Mouse (Mus musculus): ENCODE results near the gene Tmsb15b1. TPM values are rescaled to one million over a fixed set of nuclear protein-coding genes. Genes with fewer than 3 reads are reported as not detected.
"Not testable (repeated sequence)": the region's sequence is repeated elsewhere in the genome, so short reads cannot be mapped to it uniquely, and the experiment has no call there.

The Tmsb15b1 gene
- polyA plus RNA-seq, 1 experiment = not detected

DNA sequence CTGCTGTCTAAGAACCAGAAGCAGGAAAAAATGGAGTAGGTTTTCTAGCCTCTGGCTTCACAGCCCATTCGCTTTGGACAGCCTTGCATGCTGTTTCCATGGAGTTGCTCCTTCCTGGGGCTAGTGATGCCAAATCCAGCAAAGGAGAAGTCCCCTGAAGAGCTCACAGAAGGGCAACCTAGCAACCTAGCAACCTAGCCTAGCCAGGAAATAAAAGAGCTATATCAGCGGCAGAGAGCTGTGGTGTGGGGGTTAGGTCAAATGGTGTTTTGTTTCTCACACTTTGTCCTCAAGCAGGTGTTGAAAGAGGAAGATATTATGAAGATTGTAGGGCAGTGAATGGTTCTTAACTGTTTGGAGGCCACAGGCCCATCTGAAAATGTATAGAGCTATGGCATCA is 14.6 kb upstream of the Tmsb15b1 start:
- Histone ChIP-seq H3K27ac (ENCODE audit: insufficient read depth, low read depth, low read length) (no peak overlapping the region), H3K4me3 (ENCODE audit: insufficient read depth, low read depth, low read length) (no peak overlapping the region), H3K4me1 (ENCODE audit: control insufficient read depth, insufficient read depth, low read length) (peaks cover 11% of the 10 kb centered on the region)
- WGBS = 56% methylated on average over 2 of the region's 2 CpGs
- TF ChIP-seq POLR2A (IDR thresholded peaks at IDR 0.05; ENCODE audit: insufficient read depth, low read depth, low read length) (no peak), CTCF (IDR thresholded peaks at IDR 0.05; ENCODE audit: insufficient read depth, low read depth, low read length) (no peak)

DNA sequence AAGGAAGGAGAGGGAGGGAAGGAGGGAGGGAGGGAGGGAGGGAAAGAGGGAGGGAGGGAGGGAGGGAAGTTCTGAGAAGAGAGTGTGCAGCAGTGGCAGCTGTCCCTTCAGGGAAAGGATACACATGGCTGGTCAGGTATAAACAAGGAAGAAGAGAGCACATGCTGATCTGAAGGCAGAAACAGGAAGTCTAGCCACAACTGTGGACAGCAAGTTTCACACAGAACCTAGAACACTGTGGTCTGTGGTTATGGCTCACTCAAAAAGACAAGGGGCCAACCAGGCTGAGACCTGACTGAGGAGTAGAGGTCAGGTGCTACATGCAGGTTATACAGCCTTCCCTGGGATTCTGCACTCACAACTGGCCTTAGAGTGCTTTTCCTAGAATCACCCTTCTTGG is 9.4 kb upstream of the Tmsb15b1 start:
- no peak overlapping the region for H3K4me3 ChIP-seq (ENCODE audit: insufficient read depth, low read depth, low read length)
- TF ChIP-seq POLR2A (IDR thresholded peaks at IDR 0.05; ENCODE audit: insufficient read depth, low read depth, low read length) = no peak
- no peak for TF ChIP-seq CTCF (IDR thresholded peaks at IDR 0.05; ENCODE audit: insufficient read depth, low read depth, low read length)
- H3K4me1 ChIP-seq (ENCODE audit: control insufficient read depth, insufficient read depth, low read length) = no peaks in the 10 kb centered on the region
- no peak overlapping the region for H3K27ac ChIP-seq (ENCODE audit: insufficient read depth, low read depth, low read length)

DNA sequence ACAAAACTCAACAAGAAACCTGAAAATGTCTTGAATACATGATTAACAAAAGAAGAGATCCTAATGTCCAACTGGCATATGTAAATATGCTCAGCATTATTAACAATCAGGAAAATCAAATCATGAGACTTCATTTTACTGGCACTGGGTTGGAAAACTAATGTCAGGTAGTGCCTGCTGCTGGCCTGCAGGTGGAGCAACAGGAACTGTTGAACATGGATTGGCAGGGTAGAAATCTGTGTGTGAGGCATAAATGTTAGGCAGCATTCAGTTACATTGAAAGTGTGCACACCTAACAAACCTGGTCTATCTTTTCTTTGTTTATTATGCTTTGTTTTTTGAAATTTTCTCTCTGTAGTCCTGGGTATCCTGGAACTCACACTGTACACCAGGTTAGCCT is 1.9 kb upstream of the Tmsb15b1 start:
- TF ChIP-seq POLR2A (IDR thresholded peaks at IDR 0.05; ENCODE audit: insufficient read depth, low read depth, low read length) (no peak), CTCF (IDR thresholded peaks at IDR 0.05; ENCODE audit: insufficient read depth, low read depth, low read length) (no peak)
- no peak overlapping the region for H3K4me3 ChIP-seq (ENCODE audit: insufficient read depth, low read depth, low read length)
- H3K4me1 ChIP-seq (ENCODE audit: control insufficient read depth, insufficient read depth, low read length) = no peaks in the 10 kb centered on the region
- H3K27ac ChIP-seq (ENCODE audit: insufficient read depth, low read depth, low read length) = no peak overlapping the region

DNA sequence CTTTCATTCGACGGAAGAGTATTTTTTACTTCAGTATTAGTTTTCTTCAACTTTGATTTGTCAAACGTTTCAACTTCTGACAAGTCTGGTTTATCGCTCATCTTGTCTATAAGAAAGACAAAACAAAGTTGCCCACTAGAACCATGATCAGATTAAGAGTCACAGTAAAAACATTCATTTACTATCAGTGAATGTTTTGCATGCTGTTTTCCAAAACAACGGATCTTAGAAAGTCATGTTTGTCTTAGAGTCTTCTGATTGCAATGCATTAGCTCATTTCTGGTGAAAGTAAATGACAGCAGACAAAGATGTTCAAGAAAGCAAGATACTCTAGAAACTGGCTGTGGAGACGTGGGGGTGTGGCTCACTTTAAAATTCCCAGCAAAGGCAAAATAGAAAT is 1.3 kb downstream of the Tmsb15b1 start, which contains the start of gene Tmsb15b2:
Gene Tmsb15b2, minus strand, starts transcription at position 101 of the 400 bp plus-strand sequence.
- H3K4me1 ChIP-seq (ENCODE audit: control insufficient read depth, insufficient read depth, low read length); H3K27ac ChIP-seq (ENCODE audit: insufficient read depth, low read depth, low read length): not testable (repeated sequence)
- peak within 1 kb of the TSS; percentile 56 for H3K4me3 ChIP-seq (ENCODE audit: insufficient read depth, low read depth, low read length)
- WGBS = 86% methylated on average over 6 of the region's 6 CpGs

DNA sequence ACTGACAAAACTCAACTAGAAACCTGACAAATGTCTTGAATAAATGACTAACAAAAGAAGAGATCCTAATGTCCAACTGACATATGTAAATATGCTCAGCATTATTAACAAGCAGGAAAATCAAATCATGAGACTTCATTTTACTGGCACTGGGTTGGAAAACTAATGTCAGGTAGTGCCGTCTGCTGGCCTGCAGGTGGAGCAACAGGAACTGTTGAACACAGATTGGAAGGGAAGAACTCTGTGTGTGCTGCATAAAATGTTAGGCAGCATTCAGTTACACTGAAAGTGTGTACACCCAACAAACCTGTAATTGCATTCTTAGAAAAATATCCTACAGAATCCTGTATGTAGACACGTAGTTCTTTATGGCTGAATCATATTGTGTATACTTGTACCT is 17.0 kb downstream of the Tmsb15b1 start:
- no peak overlapping the region for H3K4me3 ChIP-seq (ENCODE audit: insufficient read depth, low read depth, low read length)
- no peak overlapping the region for H3K27ac ChIP-seq (ENCODE audit: insufficient read depth, low read depth, low read length)
- 22% methylated on average over 2 of the region's 2 CpGs for WGBS
- TF ChIP-seq POLR2A (IDR thresholded peaks at IDR 0.05; ENCODE audit: insufficient read depth, low read depth, low read length) = no peak
- TF ChIP-seq CTCF (IDR thresholded peaks at IDR 0.05; ENCODE audit: insufficient read depth, low read depth, low read length) = no peak
- no peaks in the 10 kb centered on the region for H3K4me1 ChIP-seq (ENCODE audit: control insufficient read depth, insufficient read depth, low read length)

DNA sequence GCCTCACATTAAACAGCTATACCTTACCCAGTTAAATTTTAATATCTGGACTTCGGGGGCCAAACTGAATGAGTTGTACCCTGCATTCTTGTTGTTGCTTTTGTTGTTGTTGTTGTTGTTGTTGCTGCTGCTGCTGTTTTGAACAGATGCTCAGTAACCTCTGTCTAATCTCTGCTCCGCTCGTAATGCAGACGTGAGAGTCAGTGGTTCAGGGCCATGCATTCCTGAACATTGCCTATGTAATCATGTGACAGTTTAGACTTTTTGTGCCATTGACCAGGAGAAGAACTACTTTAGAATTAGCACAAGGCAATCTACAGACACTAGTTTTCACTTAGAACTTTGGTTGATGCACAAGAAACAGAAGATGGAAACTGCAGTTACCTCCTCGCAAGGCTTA is 18.4 kb downstream of the Tmsb15b1 start:
- 44% methylated on average over 5 of the region's 5 CpGs for WGBS
- not testable (repeated sequence) for H3K27ac ChIP-seq (ENCODE audit: insufficient read depth, low read depth, low read length); H3K4me1 ChIP-seq (ENCODE audit: control insufficient read depth, insufficient read depth, low read length); H3K4me3 ChIP-seq (ENCODE audit: insufficient read depth, low read depth, low read length)

DNA sequence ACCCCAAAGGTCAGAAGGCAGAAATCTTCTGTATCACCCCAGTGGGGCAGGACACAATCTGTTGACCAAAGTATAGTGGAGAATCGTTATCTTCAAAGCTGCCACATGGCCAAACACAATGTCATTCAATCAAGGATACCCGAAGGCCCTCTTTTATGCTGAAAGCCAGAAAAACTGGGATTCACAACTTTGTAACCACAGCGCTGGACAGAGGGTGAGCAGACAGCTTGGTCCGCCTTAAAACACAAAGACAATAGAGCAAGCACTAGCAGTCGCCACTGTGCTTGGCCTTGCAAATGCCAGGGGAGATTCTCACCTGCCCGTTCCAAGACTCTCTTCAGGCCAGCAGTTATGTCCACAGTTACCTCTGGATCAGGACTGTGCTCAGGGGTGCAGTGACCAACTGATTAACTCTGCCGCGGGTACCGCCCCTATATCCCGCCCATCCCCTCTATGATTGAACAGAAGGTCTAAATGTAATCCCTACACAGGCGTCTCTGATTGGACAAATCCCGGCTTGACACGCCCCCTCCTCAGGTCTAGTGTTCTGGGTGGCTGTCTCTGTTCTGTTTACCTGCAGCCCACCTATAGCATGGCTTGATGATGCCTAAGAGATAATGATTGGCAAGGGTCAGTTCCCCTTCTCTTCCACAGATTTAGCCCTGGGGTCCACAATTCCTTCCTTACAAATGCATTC is 18.9 kb downstream of the Tmsb15b1 start:
- 29% methylated on average over 13 of the region's 13 CpGs for WGBS
- peak overlapping the region; percentile 50 for H3K4me3 ChIP-seq (ENCODE audit: insufficient read depth, low read depth, low read length)
- H3K4me1 ChIP-seq (ENCODE audit: control insufficient read depth, insufficient read depth, low read length); H3K27ac ChIP-seq (ENCODE audit: insufficient read depth, low read depth, low read length): not testable (repeated sequence)

DNA sequence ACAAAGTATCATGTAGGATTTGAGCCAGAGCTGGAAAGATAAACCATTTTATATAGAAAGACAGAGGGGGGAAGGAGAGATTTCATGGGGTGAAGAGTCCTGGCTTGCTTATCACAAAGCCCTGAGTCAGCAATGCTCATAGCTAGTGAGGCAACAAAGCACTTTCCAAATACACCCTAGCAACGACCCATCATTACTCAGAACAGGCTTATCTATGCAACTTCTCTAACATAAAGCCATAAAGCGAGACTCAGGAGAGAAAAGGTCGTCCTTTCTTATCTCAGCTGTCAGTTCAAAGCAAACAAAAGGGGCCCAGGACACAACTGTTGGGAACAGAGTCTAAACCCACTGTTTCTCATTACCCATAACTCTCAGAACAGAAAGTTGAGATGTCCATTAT is 38.7 kb downstream of the Tmsb15b1 start:
- H3K4me3 ChIP-seq (ENCODE audit: insufficient read depth, low read depth, low read length) = no peak overlapping the region
- WGBS = 67% methylated on average over 3 of the region's 3 CpGs
- no peak for TF ChIP-seq CTCF (IDR thresholded peaks at IDR 0.05; ENCODE audit: insufficient read depth, low read depth, low read length)
- no peak for TF ChIP-seq POLR2A (IDR thresholded peaks at IDR 0.05; ENCODE audit: insufficient read depth, low read depth, low read length)
- no peaks in the 10 kb centered on the region for H3K4me1 ChIP-seq (ENCODE audit: control insufficient read depth, insufficient read depth, low read length)
- no peak overlapping the region for H3K27ac ChIP-seq (ENCODE audit: insufficient read depth, low read depth, low read length)

DNA sequence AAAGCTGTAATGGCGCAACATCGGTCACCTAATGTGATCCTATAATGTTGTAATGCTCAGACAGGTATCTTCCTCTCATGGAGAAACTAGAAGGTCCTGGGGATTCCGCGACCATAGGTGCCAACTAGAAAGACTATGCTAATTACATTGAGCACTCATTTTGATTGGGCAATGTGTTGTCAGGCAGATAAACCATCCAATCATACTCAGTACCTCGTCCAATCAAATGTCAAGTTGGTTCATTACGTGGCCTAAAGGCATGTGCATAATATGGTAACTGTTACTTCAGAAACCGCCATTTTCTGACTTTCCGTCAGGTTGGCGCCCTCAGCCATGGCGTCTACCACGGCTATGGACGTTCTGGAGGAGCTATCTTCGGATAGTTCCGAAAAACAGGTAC is 49.6 kb downstream of the Tmsb15b1 start, which contains the start of gene H2bfm:
Gene H2bfm, plus strand, starts transcription at position 295 of the 400 bp plus-strand sequence.
- Histone ChIP-seq H3K27ac (ENCODE audit: insufficient read depth, low read depth, low read length) (no peak within 1 kb of the TSS), H3K4me1 (ENCODE audit: control insufficient read depth, insufficient read depth, low read length) (no peaks in the 10 kb centered on the region), H3K4me3 (ENCODE audit: insufficient read depth, low read depth, low read length) (no peak within 1 kb of the TSS)
- TF ChIP-seq CTCF (IDR thresholded peaks at IDR 0.05; ENCODE audit: insufficient read depth, low read depth, low read length) (no peak), POLR2A (IDR thresholded peaks at IDR 0.05; ENCODE audit: insufficient read depth, low read depth, low read length) (no peak)
- WGBS = 93% methylated on average over 14 of the region's 14 CpGs

DNA sequence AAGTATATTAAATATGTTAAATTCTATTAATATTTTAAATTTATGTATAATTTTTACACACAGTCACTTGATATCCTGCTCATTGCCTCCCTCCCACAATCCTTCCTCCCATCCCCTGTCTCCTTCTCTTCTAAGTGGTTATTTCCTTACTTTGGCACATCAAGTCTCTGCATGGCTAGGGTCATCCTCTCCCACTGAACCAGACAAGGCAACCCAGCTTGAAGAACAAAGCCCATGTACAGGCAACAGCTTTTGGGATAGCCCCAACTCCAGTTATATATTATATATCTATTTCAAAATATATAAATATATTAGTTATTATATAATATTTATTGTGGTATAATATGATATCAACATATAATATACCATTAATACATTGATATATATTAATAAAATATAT is 50.8 kb downstream of the Tmsb15b1 start:
- H3K4me3 ChIP-seq (ENCODE audit: insufficient read depth, low read depth, low read length) = no peak overlapping the region
- H3K27ac ChIP-seq (ENCODE audit: insufficient read depth, low read depth, low read length) = no peak overlapping the region
- TF ChIP-seq CTCF (IDR thresholded peaks at IDR 0.05; ENCODE audit: insufficient read depth, low read depth, low read length) (no peak), POLR2A (IDR thresholded peaks at IDR 0.05; ENCODE audit: insufficient read depth, low read depth, low read length) (no peak)
- H3K4me1 ChIP-seq (ENCODE audit: control insufficient read depth, insufficient read depth, low read length) = no peaks in the 10 kb centered on the region

Other genes with a start within 250 kb of the Tmsb15b1 start
- gene Morf4l2, start 233.2 kb downstream of the Tmsb15b1 start, polyA plus RNA-seq (2012; ENCODE audit: insufficient read depth, insufficient read length, low replicate concordance, missing spikeins) = 434 TPM in 1 of 2 replicates, not detected in the other
- gene Glra4, start 196.7 kb downstream of the Tmsb15b1 start, polyA plus RNA-seq (2012; ENCODE audit: insufficient read depth, insufficient read length, low replicate concordance, missing spikeins) = not detected in 2 replicates
- 227 and 268 TPM in 2 replicates for gene Plp1, start 154.2 kb downstream of the Tmsb15b1 start, polyA plus RNA-seq (2012; ENCODE audit: insufficient read depth, insufficient read length, low replicate concordance, missing spikeins)
- gene Rab9b, start 108.1 kb downstream of the Tmsb15b1 start, polyA plus RNA-seq (2012; ENCODE audit: insufficient read depth, insufficient read length, low replicate concordance, missing spikeins) = not detected in 2 replicates
- not detected in 2 replicates for gene H2bfm, start 49.5 kb downstream of the Tmsb15b1 start, polyA plus RNA-seq (2012; ENCODE audit: insufficient read depth, insufficient read length, low replicate concordance, missing spikeins)
- not detected in 2 replicates for gene Tmsb15b2, start 1.4 kb downstream of the Tmsb15b1 start, polyA plus RNA-seq (2012; ENCODE audit: insufficient read depth, insufficient read length, low replicate concordance, missing spikeins)
- not detected in 2 replicates for gene Tmsb15l, start within 50 bp of the Tmsb15b1 start, polyA plus RNA-seq (2012; ENCODE audit: insufficient read depth, insufficient read length, low replicate concordance, missing spikeins)
- gene Zcchc18, start 16.3 kb upstream of the Tmsb15b1 start, polyA plus RNA-seq (2012; ENCODE audit: insufficient read depth, insufficient read length, low replicate concordance, missing spikeins) = 200 TPM in 1 of 2 replicates, not detected in the other
- gene Slc25a53, start 61.4 kb upstream of the Tmsb15b1 start, polyA plus RNA-seq (2012; ENCODE audit: insufficient read depth, insufficient read length, low replicate concordance, missing spikeins) = not detected in 2 replicates
- not detected in 2 replicates for gene Fam199x, start 72.7 kb upstream of the Tmsb15b1 start, polyA plus RNA-seq (2012; ENCODE audit: insufficient read depth, insufficient read length, low replicate concordance, missing spikeins)
- gene Esx1, start 145.2 kb upstream of the Tmsb15b1 start, polyA plus RNA-seq (2012; ENCODE audit: insufficient read depth, insufficient read length, low replicate concordance, missing spikeins) = not detected in 2 replicates

All from olfactory bulb, adult 2 months (tissue).